Mouse (Mus musculus) induced T-regulatory cell, adult 2 months (primary cell): ENCODE data around the gene Arfgap2.
A peak's percentile ranks its signal among the peaks of the same experiment; 100 is the strongest.

Experiments
- DNase-seq: peaks from one replicate; pipeline ENCODE4 v3.0.0-alpha.2; 2012; ENCODE audit warnings: low read depth

The Arfgap2 gene

DNA sequence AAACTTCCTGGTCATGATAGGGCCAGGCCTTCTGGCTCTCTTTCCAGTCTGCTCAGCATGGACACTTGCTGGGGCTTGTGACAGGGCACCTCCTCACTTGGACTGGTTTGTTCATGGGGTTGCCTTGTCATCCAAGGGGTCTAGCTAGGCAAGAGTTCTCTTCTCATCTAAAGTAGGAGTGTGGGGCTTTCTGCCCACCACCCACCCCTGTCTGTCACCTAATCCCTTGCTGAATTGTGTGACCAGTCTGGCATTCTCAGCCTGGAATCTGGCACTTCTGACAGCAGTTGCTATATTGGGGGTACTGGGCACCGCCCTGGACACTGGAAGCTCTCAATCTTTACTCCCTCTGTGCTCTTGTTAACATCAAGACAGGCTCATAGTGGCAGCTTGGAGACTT is 5.3 kb upstream of the Arfgap2 start:
- DNase-seq = no peak

DNA sequence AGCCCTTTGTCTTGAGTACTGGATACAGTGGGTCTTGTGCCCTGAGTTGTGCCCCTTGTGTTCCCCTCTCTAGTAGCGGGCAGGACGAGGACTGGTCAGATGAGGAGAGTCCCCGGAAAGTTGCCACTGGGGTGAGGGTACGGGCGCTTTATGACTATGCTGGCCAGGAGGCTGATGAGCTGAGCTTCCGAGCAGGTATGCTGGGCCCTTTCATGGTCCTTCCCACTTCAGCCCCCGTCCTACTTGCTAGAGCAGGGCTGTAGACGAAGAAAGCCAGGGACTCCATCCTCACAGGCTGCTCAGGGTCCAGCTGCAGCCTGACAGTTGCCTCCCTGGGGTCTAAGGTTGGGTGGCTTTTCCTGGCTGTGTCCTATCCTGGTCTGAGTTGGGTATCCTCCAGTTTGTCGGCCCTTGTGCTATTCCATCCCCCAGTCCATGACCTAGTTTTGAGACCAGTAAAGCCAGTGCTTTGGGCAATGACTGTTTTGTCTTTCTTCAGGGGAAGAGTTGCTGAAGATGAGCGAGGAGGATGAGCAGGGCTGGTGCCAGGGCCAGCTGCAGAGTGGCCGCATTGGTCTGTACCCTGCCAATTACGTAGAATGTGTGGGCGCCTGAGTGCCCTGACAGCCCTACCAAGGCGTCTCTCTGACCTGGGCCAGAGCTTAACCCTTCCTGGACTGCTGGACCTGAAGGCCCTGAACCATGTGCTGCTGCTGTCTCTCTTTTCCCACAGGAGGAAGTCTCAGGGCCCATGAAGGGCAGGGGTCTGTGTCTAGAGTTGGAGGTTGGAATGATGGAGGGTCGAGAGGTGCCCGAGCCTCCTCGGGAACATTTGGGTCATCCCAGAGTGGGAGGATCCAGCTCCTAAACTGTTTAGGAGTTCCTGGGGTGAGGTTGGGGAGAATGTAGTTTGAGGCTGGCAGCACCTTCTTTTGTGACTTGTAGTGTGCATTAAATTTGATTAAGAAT is 798 bp upstream of the Arfgap2 start:
- no peak for DNase-seq

DNA sequence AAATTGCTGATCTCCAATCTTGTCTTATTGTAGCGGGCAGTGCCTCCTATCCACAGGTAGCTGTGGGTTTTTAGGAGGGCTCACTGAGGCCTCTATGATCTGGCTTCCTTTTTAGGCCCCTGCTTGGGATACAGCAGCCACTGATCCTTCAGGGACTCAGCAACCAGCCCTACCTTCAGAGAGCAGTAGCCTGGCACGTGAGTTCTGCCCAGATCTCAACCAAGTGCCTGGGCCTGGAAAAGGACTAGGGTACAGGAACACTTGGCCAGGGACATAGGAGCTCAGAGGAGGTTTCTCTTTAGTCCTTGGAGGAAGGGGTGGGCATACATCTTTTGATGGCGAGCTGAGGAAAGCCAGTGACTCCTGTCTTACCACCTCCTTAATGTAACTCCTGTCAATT is 3.3 kb downstream of the Arfgap2 start:
- no peak for DNase-seq

DNA sequence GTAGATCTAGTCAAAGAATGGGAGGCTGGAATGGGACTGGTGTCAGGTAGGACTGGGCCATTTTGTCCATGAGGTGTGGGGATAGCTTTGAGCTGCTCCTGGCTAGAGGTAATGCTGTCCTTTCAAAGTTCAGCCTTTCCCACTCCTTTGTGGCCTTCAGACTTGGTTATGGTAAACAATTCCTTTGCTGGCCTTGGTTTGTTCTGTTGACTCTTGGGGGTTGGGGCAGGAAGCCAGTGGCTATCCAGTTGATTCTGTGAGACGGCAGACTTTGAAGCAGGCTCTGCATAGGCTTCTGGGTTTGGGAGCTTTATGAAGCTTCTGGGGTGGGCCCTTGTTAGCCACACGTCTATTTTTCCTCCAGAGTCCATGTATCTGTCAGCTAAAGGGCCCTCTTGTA is 3.9 kb downstream of the Arfgap2 start:
- no peak for DNase-seq

DNA sequence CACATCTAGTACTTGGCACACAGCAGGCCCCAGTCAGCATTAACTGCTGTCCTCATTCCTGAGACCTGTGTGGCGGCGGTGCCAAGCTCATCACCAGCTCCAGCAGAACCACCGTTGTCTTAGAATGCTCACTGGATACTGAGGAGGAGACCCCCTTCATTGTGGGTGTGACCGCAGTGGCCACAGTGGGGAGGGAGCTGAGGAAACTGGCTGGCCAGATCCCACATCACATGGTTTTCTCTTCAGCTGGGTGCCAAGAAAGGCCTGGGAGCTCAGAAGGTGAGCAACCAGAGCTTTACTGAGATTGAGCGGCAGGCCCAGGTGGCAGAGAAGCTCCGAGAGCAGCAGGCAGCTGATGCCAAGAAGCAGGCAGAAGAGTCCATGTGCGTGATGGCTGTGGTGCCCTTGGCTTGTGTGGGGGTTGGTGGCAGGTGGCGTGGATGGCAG is 4.9 kb downstream of the Arfgap2 start:
- no peak for DNase-seq

DNA sequence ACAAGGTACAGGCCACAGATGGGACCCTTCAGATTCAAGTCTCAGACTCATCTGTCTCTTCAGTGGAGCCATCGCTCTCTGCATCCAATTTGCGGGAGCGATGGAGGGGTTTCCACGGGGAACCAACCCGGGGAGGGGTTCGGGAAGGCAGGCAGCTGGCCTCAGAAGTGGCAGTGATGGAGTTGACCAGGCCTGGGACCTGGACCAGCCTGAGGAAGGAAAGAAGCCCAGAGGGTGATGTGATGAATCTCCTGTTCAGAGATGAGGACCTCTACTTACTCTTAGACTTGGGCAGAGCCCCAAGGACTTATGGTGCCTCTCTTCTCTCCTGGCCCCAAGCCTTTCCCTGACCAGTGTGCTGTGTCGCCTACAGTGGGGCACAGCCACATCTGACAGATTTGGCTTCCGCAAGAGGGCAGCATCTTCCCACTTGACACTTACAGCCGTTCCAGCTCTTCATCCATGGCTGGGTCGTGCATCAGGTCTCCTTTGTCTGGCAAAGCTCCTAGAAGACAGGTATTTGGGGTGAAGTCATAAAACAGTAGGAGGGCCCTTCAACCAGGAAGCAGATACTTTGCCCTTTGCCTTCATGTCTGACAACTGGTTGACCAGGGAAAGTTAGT is 14.1 kb downstream of the Arfgap2 start:
- no peak for DNase-seq

DNA sequence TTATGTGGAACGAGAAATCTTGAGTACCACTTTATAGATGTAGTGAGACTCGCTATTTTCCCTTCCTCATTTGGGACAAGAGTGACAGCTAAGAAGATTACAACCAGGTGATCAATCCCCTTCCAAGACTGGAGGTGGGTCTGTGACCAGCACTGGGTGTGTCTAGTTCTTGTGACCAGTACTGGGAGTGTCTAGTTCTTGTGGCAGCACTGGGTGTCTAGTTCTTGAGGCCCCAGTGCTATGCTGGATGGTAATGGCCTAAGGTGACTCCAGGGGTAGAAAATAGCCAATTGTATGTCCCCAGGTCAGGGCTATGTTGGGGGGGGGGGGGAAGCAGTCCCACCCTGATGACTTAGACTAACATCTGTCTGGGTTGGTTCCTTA is 14.6 kb downstream of the Arfgap2 start:
- DNase-seq = no peak

DNA sequence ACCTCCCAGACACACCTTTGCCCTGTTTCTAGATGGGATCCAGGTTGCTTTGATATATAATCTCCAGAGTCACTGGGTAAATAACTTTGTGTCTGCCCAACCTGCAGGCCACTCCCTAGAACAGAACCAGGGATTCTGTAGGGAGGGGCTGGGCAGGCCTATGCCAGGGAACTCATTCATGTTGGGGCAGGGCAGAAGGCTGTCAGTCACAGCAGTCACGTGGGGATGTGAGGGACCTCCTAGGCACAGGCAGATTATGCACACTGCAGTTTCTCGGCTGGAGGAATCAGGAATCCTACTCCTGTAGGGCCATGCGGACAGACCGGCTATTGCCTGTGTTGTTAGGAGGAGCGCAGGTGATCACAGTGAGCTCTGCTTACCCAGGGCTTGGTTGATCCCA is 16.6 kb downstream of the Arfgap2 start:
- no peak for DNase-seq

DNA sequence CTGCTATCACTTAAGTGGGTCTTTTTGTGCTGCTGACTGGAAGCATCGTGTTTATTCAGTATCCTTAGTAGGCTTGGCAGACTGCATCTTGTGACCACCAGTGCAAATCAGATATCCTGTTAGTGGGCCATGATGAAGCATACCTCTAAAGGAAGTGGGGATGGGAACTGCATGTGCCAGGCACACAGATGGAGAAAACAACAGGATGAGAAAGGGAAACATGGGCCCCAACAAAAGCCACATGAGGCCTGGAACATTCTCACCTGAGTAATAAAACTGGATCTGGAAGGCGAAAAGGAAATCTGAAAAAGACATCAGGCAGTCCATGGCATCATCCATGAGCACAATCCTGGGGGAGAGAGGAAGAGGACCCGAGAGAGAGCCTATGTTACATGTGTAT is 19.2 kb downstream of the Arfgap2 start:
- no peak for DNase-seq

DNA sequence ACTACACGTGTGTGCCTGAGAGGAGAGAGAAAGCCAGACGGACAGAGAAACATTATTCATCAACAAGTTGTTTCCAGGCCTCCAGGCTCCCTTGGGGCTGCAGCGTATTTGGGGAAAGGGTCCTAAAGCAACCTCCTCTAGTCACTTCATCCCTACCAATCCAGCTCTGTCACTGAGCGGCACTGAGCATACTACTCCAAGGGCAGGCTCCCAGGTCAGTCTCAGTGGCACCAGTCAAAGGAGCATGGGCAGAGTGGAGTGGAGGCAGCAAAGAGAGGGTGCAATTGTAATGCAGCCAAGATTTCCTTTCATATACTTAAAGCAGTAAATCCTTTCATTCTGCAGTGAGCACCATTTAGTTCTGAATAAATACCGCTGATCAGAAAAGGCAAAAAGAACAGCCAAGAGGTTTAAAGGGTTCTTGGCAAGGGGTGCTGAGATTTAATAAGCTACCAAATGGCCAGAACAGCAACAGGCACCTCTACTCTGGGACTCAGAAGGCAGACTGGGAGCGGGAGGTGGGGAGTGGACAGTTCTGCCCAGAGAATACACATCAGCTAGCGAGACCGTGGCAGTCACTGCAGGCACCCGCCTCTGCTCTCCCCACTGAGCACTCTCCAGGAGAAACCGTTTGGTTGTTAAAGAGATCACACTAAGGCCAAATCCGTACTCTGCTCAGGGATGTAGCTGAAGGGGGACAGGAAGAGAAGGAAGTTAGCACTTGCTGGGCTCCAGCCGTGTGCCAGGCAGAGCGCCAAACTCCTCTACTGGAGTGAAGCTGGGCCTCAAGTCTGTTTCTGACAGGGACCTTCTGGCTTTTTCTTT is 19.8 kb downstream of the Arfgap2 start:
- DNase-seq = no peak

DNA sequence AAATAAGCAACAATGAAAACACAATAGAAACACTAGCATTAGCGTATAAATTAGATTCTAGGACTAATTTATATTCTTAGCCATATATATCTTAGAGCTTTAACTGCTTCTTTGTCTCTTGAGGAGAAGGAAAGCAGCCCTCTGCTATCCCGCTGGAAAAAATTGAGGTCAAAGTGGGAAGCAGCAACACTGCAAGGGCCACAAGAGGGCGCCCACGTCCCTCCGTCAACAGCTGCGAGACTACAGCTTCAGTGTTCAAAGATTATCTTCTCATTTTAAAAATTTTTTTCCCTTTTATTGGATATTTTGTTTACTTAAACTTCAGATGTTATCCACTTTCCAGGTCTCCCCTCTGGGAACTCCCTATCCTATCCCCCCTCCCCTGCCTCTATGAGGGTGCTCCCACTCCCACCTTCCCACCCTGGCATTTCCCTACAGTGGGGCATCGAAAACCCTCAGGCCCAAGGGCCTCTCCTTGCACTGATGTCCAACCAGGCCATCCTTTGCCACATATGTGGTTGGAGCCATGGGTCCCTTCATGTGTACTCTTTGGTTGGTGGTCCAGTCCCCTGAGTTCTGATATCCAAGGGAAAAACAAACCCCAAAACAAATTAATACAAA is 21.2 kb downstream of the Arfgap2 start:
- peak; percentile 73 for DNase-seq

DNA sequence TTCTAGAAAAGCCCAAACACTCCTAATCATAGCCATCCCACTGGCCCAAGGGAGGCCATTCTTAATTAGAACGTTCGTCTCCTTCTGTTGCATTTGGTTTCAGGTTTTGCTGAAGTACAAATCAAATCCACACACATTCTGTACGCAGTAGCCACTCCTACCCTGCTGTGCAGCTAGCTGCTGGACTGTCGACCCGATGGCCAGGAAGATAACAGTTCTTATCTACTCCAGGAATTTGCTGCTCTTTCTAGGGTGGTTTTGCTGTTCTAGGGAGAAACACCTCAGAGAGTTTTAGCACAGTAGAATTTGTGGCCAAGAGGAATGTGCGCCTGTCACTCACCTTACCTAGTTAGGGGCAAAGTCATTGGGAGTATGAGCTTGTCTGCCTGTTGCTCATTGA is 22.8 kb downstream of the Arfgap2 start:
- DNase-seq = no peak

DNA sequence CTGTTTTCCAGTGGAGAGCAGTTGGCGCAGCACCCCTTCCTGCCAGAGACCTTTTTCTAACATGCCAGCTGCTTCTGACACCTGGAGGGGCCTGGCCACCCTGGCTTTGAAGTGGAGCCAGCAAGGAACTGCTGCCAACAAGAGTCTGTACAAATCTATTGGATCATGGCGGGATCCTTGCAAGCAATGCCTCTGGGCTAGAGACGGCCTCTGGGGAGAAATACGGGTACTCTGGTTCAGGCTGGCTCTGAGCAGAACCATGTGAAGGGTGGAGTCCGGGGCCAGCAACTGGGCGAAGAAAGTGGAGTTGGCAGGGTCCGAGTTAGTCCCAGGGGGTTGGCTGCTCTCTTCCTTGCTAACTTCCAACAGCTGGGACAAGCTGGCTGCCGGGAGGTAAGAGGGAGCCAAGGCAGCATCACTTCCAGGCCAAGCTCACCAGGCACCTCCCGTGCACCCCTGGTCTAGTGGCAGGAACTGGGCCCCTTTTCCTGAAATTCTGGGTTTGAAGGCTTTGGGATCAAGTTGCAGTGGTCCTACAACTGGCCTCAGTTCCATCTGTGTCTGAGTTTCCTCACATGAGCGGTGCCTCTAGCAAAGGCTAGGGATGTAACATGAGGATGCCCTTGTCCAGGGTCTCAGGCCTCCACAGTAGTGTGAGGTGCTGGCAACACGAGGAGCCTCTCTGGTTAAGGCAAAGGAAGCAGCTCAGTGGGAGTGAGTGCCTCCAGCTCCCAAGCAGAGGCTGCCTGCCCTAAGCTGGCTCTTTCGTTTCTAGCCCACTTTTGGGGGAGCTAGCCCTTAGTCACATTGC is 26.6 kb downstream of the Arfgap2 start:
- no peak for DNase-seq

DNA sequence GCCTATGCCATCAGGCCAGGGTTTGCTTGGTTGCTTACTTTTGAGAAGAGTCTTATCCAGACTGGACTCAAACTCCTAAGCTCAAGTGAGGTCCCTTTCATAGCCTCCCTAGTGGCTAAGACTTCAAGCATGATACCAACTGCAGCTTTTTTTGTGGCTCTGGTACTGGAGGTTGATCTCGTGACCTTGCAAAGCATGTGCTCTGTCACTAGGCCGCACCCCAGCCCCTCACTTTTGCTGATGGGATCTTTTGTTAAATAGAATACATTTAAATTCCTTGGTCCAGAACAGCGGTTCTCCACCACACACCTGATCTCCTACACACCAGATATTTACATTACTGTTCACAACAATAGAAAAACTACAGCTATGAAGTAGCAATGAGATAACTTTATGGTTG is 29.5 kb downstream of the Arfgap2 start:
- DNase-seq = no peak

DNA sequence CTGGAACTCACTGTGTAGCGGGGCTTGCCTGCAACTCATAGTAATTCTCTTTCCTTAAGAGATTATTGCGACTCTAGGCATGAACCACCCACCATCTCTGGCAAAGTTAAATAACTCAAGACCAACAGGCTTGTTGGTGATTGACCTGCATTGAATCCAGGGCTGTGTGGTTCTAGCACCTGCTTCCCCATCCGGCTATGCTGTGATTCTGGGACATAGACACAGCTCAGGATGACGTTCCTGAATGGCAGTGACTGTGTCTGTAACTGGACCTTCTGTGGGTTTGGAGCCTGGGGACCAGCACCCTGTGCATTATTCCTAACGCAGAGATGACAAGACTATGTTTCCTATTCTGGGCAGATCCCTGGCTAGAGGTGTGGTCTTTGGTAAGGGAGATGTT is 31.1 kb downstream of the Arfgap2 start:
- DNase-seq = no peak

DNA sequence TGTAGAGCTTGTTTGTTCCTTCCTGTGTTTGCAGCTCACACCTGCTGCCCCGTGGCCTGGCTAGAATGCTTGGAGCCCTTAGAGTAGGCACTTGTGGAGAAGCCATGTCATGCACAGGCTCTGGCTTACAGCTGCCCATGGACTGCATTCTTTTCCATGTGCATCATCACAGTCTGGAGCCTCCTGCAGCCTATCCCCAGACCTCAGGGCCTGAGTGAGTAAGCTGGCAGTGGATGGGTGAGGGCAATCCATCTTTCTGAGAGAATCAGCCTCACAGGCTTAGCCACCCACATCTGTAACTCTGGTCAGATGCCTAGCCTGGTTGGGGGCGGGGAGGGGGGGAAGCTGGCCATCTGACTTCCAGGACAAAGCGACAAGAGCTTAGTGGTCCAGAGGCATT is 34.4 kb downstream of the Arfgap2 start:
- DNase-seq = no peak

DNA sequence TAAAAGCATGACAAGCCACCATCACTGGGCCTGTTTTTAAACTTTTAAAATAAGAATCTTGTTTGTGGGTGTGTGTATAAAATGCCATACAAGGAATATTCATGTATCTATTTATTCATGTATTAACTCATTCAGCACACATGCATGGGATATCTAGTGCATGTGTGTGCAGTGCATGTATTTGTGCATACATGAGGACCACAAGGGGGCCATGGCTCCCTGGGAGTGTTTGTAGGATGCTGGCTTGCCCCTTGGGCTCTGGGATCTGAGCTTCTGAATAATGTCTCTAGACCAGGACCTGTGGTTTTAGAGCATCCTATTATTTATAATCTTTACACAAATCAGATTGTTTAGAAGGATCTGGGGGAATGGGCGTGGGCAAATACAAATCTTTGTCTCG is 36.0 kb downstream of the Arfgap2 start:
- no peak for DNase-seq

DNA sequence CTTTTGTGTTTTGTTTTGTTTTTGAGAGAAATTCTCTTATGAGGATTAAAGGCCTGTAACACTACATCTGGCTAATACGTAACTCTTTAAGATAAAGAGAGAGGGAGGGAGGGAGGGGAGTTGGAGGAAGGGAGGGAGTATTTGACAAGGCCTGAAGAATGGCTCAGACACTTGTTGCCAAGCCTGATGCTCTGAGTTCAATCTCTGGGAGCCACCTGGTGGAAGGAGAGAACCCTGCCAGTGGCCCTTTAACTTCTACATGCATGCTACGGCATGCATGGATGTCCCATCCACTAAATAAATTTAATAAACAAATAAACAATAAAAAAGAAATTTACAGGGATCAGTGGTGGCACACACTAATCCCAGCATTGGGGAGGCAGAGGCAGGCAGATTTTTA is 37.1 kb downstream of the Arfgap2 start:
- no peak for DNase-seq

DNA sequence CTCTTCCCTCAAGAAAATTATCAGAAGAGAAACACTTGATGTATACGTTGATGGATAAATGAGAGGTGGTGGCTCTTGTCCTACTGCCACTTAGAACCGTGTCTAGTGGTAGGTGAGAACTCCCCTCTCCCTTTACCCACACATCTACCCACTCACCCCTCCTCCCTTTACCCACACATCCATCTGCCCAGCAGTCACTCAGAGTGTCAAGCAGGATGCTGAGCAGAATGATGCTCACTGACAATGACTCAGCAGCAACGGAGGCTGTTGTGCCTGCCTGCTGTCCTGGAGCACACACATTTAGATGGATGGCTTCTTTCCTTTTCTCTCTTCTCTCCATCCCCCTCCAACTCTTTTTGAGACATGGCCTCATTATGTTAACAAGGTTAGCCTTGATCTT is 38.1 kb downstream of the Arfgap2 start:
- no peak for DNase-seq

DNA sequence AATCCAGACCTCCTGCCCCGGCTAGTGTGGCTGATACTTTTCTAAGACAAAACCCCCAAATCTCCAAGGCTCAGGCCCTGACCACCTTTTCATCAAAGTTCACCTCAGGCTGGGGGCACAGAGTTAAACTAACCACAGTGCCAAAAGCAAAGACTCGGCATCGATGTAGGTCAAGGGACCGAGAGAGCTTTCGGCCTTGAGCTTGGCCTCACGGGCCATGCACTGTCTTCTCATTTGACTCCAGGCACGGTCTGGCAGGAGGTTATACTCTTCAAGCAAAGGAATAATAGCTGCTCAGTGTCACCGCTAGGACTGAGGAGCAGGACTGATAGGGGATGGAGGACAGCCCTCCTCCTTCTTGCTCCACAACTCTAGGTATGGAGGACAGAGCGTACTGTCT is 41.2 kb downstream of the Arfgap2 start:
- DNase-seq = no peak

DNA sequence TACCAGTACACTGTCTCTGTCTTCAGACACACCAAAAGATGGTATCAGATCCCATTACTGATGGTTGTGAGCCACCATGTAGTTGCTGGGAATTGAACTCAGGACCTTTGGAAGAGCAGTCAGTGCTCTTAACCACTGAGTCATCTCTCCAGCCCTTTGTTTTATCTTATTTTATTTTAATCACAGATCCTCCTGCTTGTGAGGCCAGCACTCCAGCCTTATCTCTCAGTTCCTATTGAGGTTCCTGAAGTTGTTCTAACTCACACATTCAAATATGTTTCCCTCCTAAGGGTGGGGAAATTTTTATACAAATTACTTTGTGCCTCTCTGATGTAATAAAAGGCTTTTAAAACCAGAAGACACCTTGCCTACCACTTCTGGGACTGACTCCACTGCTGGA is 41.8 kb downstream of the Arfgap2 start:
- DNase-seq = no peak
